Mouse (Mus musculus) stomach, embryonic 14.5 days (tissue): ENCODE measurements around the gene Ppp1r3a. TPM values are rescaled to one million over a fixed set of nuclear protein-coding genes. Genes with fewer than 3 reads are reported as not detected.
"Not testable (repeated sequence)": the region's sequence is repeated elsewhere in the genome, so short reads cannot be mapped to it uniquely, and the experiment has no call there.

Source experiments
- ATAC-seq: fragments of 200-750 bp; cut with Nextera tagmentation; 2 replicates; pipeline ENCODE4 v1.8.0; 2017; ENCODE audit warnings: low read depth, moderate TSS enrichment; ENCODE audit not compliant: insufficient number of reproducible peaks, insufficient read depth, low FRiP score
- H3K27ac ChIP-seq: fragments of 300-500 bp; sonication (generic); 2 replicates; pipeline ENCODE4 v1.5.1; 2014; ENCODE audit warnings: mild to moderate bottlenecking, low read length, moderate library complexity, mixed read lengths
- H3K27me3 ChIP-seq: fragments of 300-500 bp; sonication (generic); 2 replicates; pipeline ENCODE4 v1.6.1; 2014; ENCODE audit warnings: low read length, control low read depth, mixed read lengths; ENCODE audit not compliant: control insufficient read depth, insufficient read depth
- H3K36me3 ChIP-seq: fragments of 300-500 bp; sonication (generic); 2 replicates; pipeline ENCODE4 v1.6.1; 2014; ENCODE audit warnings: mild to moderate bottlenecking, control low read depth, low read length, moderate library complexity, mixed read lengths; ENCODE audit not compliant: control insufficient read depth, insufficient read depth
- H3K4me1 ChIP-seq: fragments of 300-500 bp; sonication (generic); 2 replicates; pipeline ENCODE4 v1.6.1; 2014; ENCODE audit warnings: low read length, control low read depth, mixed read lengths; ENCODE audit not compliant: control insufficient read depth, insufficient read depth
- H3K4me2 ChIP-seq: fragments of 300-500 bp; sonication (generic); replicated peaks from 2 replicates; pipeline ENCODE4 v1.6.1; 2014; ENCODE audit warnings: low read depth, low read length, control low read depth
- H3K4me3 ChIP-seq: fragments of 300-500 bp; sonication (generic); 2 replicates; pipeline ENCODE4 v1.5.1; 2014; ENCODE audit warnings: low read depth, low read length, control low read depth
- H3K9ac ChIP-seq: fragments of 300-500 bp; sonication (generic); replicated peaks from 2 replicates; pipeline ENCODE4 v1.6.1; 2014; ENCODE audit warnings: low read depth, mild to moderate bottlenecking, control low read depth, low read length, moderate library complexity, mixed read lengths
- H3K9me3 ChIP-seq: fragments of 300-500 bp; sonication (generic); 2 replicates; pipeline ENCODE4 v1.6.1; 2016; ENCODE audit warnings: low read depth, low read length, control low read depth; ENCODE audit not compliant: control insufficient read depth
- WGBS: fragments of 180-500 bp; shearing (Covaris S2); extraction: QIAGEN DNeasy Blood & Tissue Kit; methylation state at CpG from one replicate; pipeline ENCODE4 v1.1.7; 2014; 5-methylcytosine and 5-hydroxymethylcytosine counted together
- polyA plus RNA-seq: library from polyadenylated mRNA; unstranded; fragments of >200 nt; fragmentation: Nextera tagmentation; extraction: Ambion mirVana; gene quantifications from 2 replicates; pipeline ENCODE4 v1.2.1, GENCODE M21; 2014

Ppp1r3a gene
- polyA plus RNA-seq, 1 experiment from 2014 or later = 0.45 TPM

DNA sequence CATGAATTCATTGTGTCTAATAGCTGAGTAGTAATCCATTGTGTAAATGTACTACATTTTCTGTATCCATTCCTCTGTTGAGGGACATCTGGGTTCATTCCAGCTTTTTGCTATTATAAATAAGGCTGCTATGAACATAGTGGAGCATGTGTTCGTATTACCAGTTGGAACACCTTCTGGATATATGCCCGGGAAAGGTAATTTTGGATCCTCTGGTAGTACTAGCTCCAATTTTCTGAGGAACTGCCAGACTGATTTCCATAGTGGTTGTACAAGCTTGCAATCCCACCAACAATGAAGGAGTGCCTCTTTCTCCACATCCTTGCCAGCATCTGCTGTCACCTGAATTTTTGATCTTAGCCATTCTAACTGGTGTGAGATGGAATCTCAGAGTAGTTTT is 86.1 kb downstream of the Ppp1r3a start:
- ATAC-seq = not testable (repeated sequence)

DNA sequence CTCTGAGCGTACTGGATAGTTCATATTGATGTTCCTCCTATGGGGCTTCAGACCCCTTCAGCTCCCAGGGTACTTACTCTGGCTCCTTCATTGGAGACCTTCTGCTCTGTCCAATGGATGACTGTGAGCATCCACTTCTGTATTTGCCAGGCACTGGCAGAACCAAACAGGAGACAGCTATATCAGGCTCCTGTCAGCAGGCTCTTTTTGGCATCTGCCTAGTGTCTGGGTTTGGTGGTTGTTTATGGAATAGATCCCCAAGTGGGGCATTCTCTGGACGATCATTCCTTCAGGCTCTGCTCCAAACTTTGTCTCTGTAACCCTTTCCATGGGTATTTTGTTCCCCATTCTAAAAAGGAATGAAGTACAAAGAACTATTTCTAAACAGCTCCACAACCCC is 87.4 kb downstream of the Ppp1r3a start:
- 90% methylated on average over 2 of the region's 2 CpGs for WGBS
- not testable (repeated sequence) for ATAC-seq, H3K27me3 ChIP-seq, H3K9me3 ChIP-seq, H3K9ac ChIP-seq, H3K36me3 ChIP-seq, H3K4me3 ChIP-seq, H3K27ac ChIP-seq, H3K4me1 ChIP-seq, H3K4me2 ChIP-seq

More for the DNA sequence above, 86.1 kb downstream of the Ppp1r3a start:
- WGBS = 85% methylated on average over 2 of the region's 2 CpGs
- H3K4me3 ChIP-seq, H3K27me3 ChIP-seq, H3K4me1 ChIP-seq, H3K4me2 ChIP-seq, H3K36me3 ChIP-seq, H3K9me3 ChIP-seq, H3K27ac ChIP-seq, H3K9ac ChIP-seq: not testable (repeated sequence)

Other genes starting within 250 kb of the Ppp1r3a start
- gene Foxp2, start 146.1 kb upstream of the Ppp1r3a start, polyA plus RNA-seq = 67.8 and 76.6 TPM in 2 replicates